ENCODE assay signal across 21 mouse cellular contexts in genomic region chr2:65282979-65283378, GRCm38 (mm10). TPM values are rescaled to one million over a fixed set of nuclear protein-coding genes. Genes with fewer than 3 reads are reported as not detected.
DNase-seq lines count a peak whose midpoint lies in the region; ATAC-seq lines count a peak whose summit lies in the region.
"Had no signal": no experiment of that assay in that cellular context is flagged by ENCODE, and none has a peak within 500 bp of the region (broad histone marks: within the 10 kb centered on the region; RNA-seq: fewer than 3 reads in every experiment).

No protein-coding gene starts in this region.

- H3K27ac ChIP-seq in hindbrain, embryonic 10.5 days = no peak overlapping the region
- H3K27ac ChIP-seq: embryonic facial prominence, embryonic 10.5 days; embryonic facial prominence, embryonic 12.5 days; forebrain, embryonic 13.5 days; forebrain, embryonic 15.5 days had no signal

- H3K4me1 ChIP-seq in hindbrain, embryonic 10.5 days (replicated peaks) = 0 out of 2 replicates have a peak, but pooled peaks cover 4% of the 10 kb centered on the region
- H3K4me1 ChIP-seq: embryonic facial prominence, embryonic 12.5 days had no signal

- no peaks in the 10 kb centered on the region for H3K9me3 ChIP-seq in hindbrain, embryonic 10.5 days
- H3K9me3 ChIP-seq: embryonic facial prominence, embryonic 10.5 days; embryonic facial prominence, embryonic 12.5 days; forebrain, embryonic 13.5 days; forebrain, embryonic 15.5 days had no signal

- no peak for DNase-seq in B cell, adult 2 months
- DNase-seq in ovary, adult 18-20 months (ENCODE audit: low spot score) = no peak
- DNase-seq in hindbrain, embryonic 10.5 days (ENCODE audit: low spot score) = no peak
- no peak for DNase-seq in adrenal gland, postnatal 36 days
- DNase-seq: adrenal gland, adult 2 months; adrenal gland, postnatal 14 days; cerebellum, adult 11 months; cerebellum, adult 18-20 months; cerebellum, adult 8-10 months; cerebellum, adult 9-11 months; cerebellum, postnatal 14 days; cerebellum, postnatal 36 days; forebrain, postnatal 0 days had no signal

- WGBS in hindbrain, embryonic 10.5 days = 93% methylated on average over 6 of the region's 6 CpGs

- H3K36me3 ChIP-seq in hindbrain, embryonic 10.5 days = no peaks in the 10 kb centered on the region
- H3K36me3 ChIP-seq: embryonic facial prominence, embryonic 10.5 days; embryonic facial prominence, embryonic 12.5 days; forebrain, embryonic 15.5 days had no signal

- ATAC-seq in common myeloid progenitor, adult 5-6 weeks (replicated peaks; ENCODE audit: low read depth, poor library complexity, severe bottlenecking) = peak; percentile 85
- ATAC-seq in hematopoietic stem cell, adult 5-6 weeks (replicated peaks in 1 of 2; ENCODE audit: insufficient read depth in 1 of 2, low FRiP score in 2 of 2, low TSS enrichment in 1 of 2, low read depth in 1 of 2, poor library complexity in 2 of 2, severe bottlenecking in 2 of 2) = peak; percentile 44 to 52; a peak in 2 of 4 replicates
- ATAC-seq in megakaryocyte progenitor cell, adult 5-6 weeks (replicated peaks; ENCODE audit: poor library complexity) = peak; percentile 94
- ATAC-seq: forebrain, embryonic 13.5 days; forebrain, embryonic 15.5 days; forebrain, postnatal 0 days had no signal

- H3K27me3 ChIP-seq in hindbrain, embryonic 10.5 days (ENCODE audit: insufficient read depth, poor library complexity, severe bottlenecking) = no peaks in the 10 kb centered on the region
- H3K27me3 ChIP-seq: embryonic facial prominence, embryonic 12.5 days; forebrain, embryonic 13.5 days; forebrain, embryonic 15.5 days had no signal

- no peak overlapping the region for H3K4me3 ChIP-seq in hindbrain, embryonic 10.5 days
- H3K4me3 ChIP-seq: embryonic facial prominence, embryonic 10.5 days; embryonic facial prominence, embryonic 12.5 days; forebrain, embryonic 13.5 days; forebrain, embryonic 15.5 days had no signal

RNA-seq across cellular contexts. Expression of gene Cobll1, which starts 43.8 kb away (rescaled TPM):
- total RNA-seq in common myeloid progenitor, adult 5-6 weeks (2017) = 3.9 and 6.9 TPM in 2 replicates
- total RNA-seq in hematopoietic stem cell, adult 5-6 weeks (2017) = 14.9 and 15.3 TPM in 2 replicates
- total RNA-seq in megakaryocyte progenitor cell, adult 5-6 weeks (2015) = 1.9 and 3.9 TPM in 2 replicates
- total RNA-seq in megakaryocyte progenitor cell, adult 5-6 weeks (2017) = 1.6 and 2.2 TPM in 2 replicates
- 2.5 and 2.8 TPM in 2 replicates for polyA plus RNA-seq in hindbrain, embryonic 10.5 days (2016; fragmentation: Nextera tagmentation; extraction: Ambion mirVana)
- total RNA-seq in adrenal gland, postnatal 36 days (2021) = 100 to 1,000 TPM; 264 to 353 TPM
- total RNA-seq: MEL had no signal

Comparison
In these comparisons a context has a peak if more than half of its experiments do, and no peak if none do; other contexts are left out.
1. RNA of gene Cobll1, which starts 43.8 kb away (total RNA-seq): 264 to 353 TPM in adrenal gland, postnatal 36 days; 14.9 to 15.3 TPM in hematopoietic stem cell, adult 5-6 weeks, 3.9 to 6.9 TPM in common myeloid progenitor, adult 5-6 weeks and 1.6 to 3.9 TPM in megakaryocyte progenitor cell, adult 5-6 weeks; every median in the first group is over 10 times any median in the second.
2. Peak in every context shown above with its lines, with median percentiles within 50 percentile points of each other: ATAC-seq.